Mouse (Mus musculus) megakaryocyte, embryonic 14.5 days (primary cell): ENCODE measurements around the gene Sun1.

Experiments
- FLI1 ChIP-seq: IDR thresholded peaks from 2 replicates; pipeline ENCODE4 v1.6.1; 2012; ENCODE audit warnings: low read length, inconsistent platforms, mixed read lengths
- GATA1 ChIP-seq: IDR thresholded peaks from 3 replicates; pipeline ENCODE4 v1.6.1; 2012; ENCODE audit warnings: mixed read lengths, low read length, inconsistent platforms, borderline replicate concordance

DNA sequence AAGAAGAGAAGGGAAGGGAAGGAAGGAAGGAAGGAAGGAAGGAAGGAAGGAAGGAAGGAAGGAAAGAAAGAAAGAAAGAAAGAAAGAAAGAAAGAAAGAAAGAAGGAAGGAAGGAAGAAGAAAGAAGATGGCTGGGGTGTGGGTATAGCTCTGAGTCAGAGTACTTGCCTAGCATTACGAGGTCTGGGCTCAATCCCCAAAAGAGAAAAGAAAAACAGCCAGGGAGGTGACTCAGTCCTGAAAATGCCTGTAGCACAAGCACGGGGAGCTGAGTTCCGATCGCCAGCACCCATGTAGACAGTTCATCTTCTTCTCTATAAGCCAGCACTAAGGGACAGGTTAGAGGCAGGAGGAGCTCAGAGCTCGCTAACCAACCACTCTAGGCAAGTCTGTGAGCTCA, 10.7 kb upstream of the Sun1 start:
- TF ChIP-seq GATA1 (no peak), FLI1 (no peak)
